Mouse (Mus musculus): ENCODE results near the gene Amelx.

Gene Amelx

DNA sequence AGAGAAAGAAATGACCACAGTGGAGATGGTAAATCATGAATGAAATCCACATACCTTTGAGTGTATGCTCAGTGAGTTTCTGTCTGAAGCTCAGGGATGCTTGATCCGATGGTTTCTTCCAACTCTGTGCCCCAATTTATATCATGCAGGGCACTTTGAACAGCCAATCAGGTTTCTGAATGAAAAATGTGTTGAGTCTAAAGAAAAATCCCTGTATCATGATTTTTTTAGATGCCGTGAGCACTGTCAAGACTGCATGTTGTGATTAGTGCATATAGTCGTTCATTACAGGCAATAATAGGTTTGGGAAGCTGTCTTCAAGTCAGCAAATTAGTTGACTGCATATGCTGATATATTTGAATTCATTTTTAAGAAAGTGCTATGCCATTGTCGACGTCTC, at the start of gene Amelx:
Amelx (minus strand) TSS at position 101 of the 400 bp plus-strand sequence.
- DNase-seq (ENCODE audit: low spot score in 2 of 2), result no peak

DNA sequence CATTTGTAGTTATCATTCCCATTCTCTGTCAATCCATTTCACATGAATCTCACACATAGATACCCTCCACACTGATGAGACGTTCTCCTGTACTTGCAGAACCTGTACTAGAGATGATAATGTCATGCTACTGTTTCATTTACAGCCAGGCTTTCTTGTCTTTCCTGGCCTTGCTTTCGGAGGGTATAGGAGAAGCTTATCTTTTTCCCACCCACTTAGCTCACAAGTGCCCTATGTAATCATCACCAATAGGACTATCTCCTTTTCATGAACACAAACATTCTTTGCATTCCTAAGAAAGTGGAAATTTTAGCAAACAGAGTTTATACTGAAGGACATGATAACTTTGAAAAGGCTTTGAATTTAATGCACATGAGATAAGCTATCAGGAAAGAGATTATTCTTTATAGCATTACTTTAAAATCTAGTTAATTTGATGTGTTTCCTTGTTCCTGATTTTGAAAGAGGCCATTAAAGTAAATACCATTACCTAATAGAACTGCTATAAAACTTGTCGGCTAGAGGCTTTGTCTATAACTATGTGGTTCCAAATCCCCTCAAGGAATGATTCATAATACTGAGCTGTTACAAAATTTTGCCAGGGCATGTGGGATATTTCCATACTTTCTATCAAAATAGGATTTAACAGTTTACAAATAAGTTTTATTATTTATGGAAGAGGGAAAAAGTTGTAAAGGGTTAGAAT, 35.5 kb upstream of the Amelx start:
- DNase-seq (ENCODE audit: low spot score in 2 of 2), result no peak

DNA sequence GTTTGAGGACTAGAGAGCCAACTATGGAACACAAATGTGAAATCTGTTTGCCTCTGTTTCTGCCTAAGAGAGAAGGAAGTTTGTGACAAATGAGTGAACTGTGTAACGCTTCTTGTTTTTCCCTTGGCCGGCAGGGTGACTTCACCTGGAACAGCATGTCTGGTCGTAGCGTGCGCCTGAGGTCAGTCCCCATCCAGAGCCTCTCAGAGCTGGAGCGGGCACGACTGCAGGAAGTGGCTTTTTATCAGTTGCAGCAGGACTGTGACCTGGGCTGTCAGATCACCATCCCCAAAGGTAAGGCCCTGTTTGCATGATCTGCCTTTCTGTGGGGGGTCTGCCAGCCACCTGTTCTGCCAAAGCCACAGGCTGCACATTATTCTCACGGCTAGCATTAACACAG, 33.1 kb upstream of the Amelx start:
- no peak for DNase-seq (ENCODE audit: low spot score in 2 of 2)

DNA sequence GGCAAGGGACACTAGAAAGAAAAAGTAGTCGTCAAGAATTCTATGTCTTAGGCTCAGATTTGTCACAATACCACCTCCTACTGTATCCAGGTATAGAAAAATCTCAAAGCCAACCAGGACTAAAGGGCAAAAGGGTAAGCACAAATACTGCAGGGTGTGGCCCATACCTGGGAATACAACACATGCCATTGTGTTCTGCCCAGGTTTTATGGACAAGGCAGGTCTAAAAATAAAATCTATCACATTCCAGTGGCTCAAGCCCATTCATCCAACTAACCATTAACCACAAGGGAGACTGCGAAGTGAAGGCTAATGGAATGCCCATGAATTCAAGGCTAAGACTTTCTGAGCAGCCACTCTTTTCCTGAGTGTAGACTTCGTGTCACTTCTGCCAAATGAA, 23.0 kb upstream of the Amelx start:
- DNase-seq (ENCODE audit: low spot score in 2 of 2), result no peak

DNA sequence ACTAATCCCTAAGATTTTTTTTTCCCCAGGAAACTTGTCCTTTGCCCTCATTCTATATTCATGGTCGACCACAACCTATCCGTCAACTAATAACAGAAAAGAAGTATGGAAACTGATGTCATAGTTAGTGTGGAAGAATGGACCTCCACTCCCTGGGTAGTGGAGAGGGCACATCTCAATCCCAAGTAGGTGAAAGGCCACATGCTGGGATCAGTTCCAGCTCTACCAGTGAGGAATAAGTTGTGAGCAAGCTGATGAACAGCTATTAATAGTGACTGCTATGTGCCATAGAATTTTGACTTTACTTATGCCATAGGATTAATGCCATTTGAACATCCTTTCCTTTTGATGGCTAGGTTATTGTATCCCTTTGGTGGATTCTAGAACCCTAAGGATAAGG, 8.4 kb downstream of the Amelx start:
- no peak for DNase-seq (ENCODE audit: low spot score in 2 of 2)

DNA sequence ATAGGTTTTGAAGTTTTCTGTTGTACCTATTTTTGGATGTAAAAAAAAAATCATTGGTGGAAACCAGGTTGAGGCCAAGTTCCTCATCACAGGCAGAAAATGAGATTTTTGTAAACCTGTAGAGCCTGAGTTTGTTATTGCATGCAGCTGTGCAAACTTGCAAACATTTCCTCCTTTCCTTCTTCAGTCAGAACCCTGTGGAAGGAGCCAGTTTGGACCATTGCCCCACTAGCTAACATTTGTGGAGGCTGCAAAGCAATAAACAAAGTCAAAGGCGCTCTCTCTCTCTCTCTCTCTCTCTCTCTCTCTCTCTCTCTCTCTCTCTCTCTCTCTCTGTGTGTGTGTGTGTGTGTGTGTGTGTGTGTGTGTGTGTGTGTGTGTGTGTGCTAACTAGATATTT, 13.2 kb downstream of the Amelx start:
- no peak for DNase-seq (ENCODE audit: low spot score in 2 of 2)

DNA sequence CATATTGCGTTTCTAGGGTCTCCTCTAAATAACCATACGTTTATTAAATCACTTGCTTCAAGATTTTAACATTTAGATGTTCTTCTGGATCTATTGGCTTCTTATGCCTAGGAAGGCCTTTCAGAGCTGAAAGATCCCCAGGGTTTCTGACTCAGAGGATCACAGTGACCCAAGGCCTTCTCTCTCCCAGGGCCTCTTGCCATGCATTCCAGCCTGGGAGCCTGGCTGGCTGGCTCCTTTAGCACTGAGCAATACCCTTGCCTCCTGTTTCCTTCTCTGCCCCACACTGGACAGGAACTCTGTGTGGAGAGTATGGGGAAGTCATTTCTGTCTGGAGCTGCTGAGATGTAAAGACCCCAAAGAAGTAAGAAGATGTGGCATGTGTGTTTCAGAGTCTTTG, 16.0 kb downstream of the Amelx start:
- DNase-seq (ENCODE audit: low spot score in 2 of 2), result no peak

DNA sequence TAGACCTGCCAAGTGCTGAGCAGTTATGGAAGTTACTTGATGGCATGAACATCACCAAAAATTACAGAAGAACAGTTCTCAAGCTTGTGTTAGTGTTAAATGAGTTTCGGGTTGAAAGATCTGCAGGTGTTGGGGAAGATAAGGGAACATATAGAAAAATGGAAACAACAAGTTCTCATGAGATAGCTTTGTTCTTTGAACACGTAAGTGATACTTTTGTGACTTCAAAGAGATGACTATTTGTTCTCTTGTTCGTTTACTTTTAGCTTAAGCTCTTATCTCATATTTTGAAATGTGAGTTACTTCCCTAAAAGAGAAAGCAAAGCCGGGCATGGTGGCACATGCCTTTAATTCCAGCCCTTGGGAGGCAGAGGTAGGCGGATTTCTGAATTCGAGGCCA, 28.6 kb downstream of the Amelx start:
- no peak for DNase-seq (ENCODE audit: low spot score in 2 of 2)

DNA sequence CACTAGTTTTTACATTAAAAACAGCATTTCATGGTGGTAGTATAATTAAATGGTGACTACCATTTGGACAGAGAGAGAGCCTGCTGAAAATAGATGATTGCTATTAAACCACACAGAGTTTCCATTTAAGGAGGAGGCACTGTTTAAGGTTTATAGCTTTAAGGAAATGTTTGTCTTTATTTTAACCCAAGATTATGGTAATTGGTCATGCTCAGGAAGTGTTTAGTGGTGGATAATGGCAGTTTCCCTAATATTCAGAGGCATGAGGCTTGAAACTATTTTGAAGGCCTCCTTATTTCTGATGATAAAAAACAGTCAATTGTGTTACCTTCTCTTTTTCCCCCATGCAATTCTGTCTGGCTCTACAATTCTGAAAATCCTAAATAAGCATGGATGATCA, 33.2 kb downstream of the Amelx start:
- no peak for DNase-seq (ENCODE audit: low spot score in 2 of 2)

DNA sequence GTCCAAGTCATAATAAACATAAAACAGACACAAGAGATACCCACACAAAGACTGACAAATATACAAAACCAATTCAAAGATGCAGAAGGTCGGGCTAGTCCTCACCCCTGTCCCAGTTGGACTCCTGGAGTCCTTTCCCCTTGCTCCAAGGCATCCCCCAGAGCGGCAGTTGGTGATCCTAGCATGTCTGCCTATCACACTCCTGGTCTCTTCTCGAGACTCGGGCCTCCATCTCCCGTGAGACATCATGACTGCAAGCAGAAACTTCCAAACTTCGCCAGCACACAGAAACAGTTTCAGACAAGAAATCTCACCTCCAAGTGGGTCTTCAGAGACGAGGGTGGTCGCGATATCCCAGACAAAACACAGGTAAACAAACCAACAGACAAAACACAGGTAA, 46.5 kb downstream of the Amelx start:
- DNase-seq (ENCODE audit: low spot score in 2 of 2), result no peak

DNA sequence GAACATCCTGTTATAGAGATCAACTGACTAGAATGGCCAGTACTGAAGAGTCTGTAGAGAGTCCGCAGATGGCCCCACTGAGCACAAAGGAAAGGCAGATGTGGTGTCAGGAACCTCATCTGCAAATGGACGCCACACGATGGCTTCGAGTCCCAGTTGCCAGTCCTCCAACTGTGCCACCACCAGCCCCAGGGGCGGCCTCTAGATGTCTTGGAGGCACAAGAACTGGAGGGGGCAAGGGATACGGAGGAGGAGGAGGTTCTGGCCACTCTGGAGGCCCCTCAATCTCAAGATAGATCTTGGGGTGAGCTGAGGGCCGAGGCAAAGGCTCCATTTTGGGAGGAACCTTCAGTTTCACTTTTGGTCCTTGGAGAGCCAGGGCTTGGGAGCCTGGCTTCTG, 47.2 kb downstream of the Amelx start:
- DNase-seq (ENCODE audit: low spot score in 2 of 2), result no peak

All from spleen, postnatal 4 days (tissue).